Mouse (Mus musculus) myocyte (in vitro differentiated cells): ENCODE measurements around the gene Scfd2.

Experiments used
- CEBPB ChIP-seq: IDR thresholded peaks from 2 replicates; pipeline ENCODE4 v1.6.1; 2011; ENCODE audit warnings: mild to moderate bottlenecking, moderate library complexity; ENCODE audit not compliant: poor library complexity, insufficient read depth, severe bottlenecking
- E2F4 ChIP-seq: IDR thresholded peaks from one replicate; pipeline ENCODE4 v1.6.1; 2011; ENCODE audit warnings: mild to moderate bottlenecking, control low read depth, moderate library complexity; ENCODE audit not compliant: insufficient read depth
- MAX ChIP-seq: IDR thresholded peaks from one replicate; pipeline ENCODE4 v1.6.1; 2011; ENCODE audit warnings: low read depth, mild to moderate bottlenecking, control low read depth
- MYOD1 ChIP-seq, 3 experiments: IDR thresholded peaks; one replicate each; pipeline ENCODE4 v1.6.1; 2011; ENCODE audit warnings: control low read depth in 2 of 3, low read depth in 2 of 3, mild to moderate bottlenecking in 2 of 3, moderate library complexity in 1 of 3; ENCODE audit not compliant: insufficient read length in 2 of 3, control insufficient read depth in 1 of 3
- MYOG ChIP-seq, 3 experiments: IDR thresholded peaks; one replicate each; pipeline ENCODE4 v1.6.1; 2011; ENCODE audit warnings: control low read depth in 2 of 3, low read depth in 2 of 3, mild to moderate bottlenecking in 2 of 3; ENCODE audit not compliant: insufficient read length in 2 of 3, control insufficient read depth in 1 of 3, insufficient read depth in 1 of 3
- POLR2A ChIP-seq: IDR thresholded peaks from one replicate; pipeline ENCODE4 v1.6.1; 2011; ENCODE audit warnings: low read depth, mild to moderate bottlenecking, control low read depth, moderate library complexity; ENCODE audit not compliant: insufficient read length
- POLR2AphosphoS2 ChIP-seq: IDR thresholded peaks from one replicate; pipeline ENCODE4 v1.6.1; 2011; ENCODE audit warnings: low read depth, control low read depth; ENCODE audit not compliant: insufficient read length
- SRF ChIP-seq: IDR thresholded peaks from one replicate; pipeline ENCODE4 v1.6.1; 2011; ENCODE audit warnings: low read depth; ENCODE audit not compliant: control insufficient read depth, insufficient read length
- TCF12 ChIP-seq: IDR thresholded peaks from one replicate; pipeline ENCODE4 v1.6.1; 2011; ENCODE audit warnings: mild to moderate bottlenecking, control low read depth; ENCODE audit not compliant: poor library complexity, insufficient read depth, severe bottlenecking
- USF1 ChIP-seq: IDR thresholded peaks from one replicate; pipeline ENCODE4 v1.6.1; 2011; ENCODE audit warnings: low read depth, mild to moderate bottlenecking, control low read depth, moderate library complexity

- no peak for TF ChIP-seq POLR2A
- TF ChIP-seq MAX, result no peak
- no peak for TF ChIP-seq USF1
- peak in 2 of 3 experiments; percentile 40 to 61 for TF ChIP-seq MYOD1 (IDR thresholded peaks at IDR 0.05; ENCODE audit: control insufficient read depth in 1 of 3, insufficient read length in 2 of 3, low read depth in 2 of 3)
- peak in 1 of 3 experiments; percentile 57 for TF ChIP-seq MYOG (IDR thresholded peaks at IDR 0.05; ENCODE audit: control insufficient read depth in 1 of 3, insufficient read depth in 1 of 3, insufficient read length in 2 of 3, low read depth in 2 of 3)
- no peak for TF ChIP-seq E2F4
- TF ChIP-seq POLR2AphosphoS2, result no peak
- TF ChIP-seq SRF, result no peak
- TF ChIP-seq TCF12, result no peak
- no peak for TF ChIP-seq CEBPB
These were observed 205.3 kb downstream of the Scfd2 start for GRCm38 (mm10) chr5:74326228-74326627.
